Mouse (Mus musculus) olfactory bulb, adult 2 months (tissue): ENCODE measurements around the gene Tspan14.

Experiments used
- CTCF ChIP-seq: fragments of 200-500 bp; IDR thresholded peaks from 2 replicates; pipeline ENCODE4 v1.5.1; 2012; ENCODE audit warnings: low read depth, mild to moderate bottlenecking, low read length, moderate library complexity; ENCODE audit not compliant: insufficient read depth
- POLR2A ChIP-seq: fragments of 200-500 bp; IDR thresholded peaks from 2 replicates; pipeline ENCODE4 v1.6.1; 2012; ENCODE audit warnings: mild to moderate bottlenecking, low read depth, low read length, moderate library complexity; ENCODE audit not compliant: insufficient read depth

DNA sequence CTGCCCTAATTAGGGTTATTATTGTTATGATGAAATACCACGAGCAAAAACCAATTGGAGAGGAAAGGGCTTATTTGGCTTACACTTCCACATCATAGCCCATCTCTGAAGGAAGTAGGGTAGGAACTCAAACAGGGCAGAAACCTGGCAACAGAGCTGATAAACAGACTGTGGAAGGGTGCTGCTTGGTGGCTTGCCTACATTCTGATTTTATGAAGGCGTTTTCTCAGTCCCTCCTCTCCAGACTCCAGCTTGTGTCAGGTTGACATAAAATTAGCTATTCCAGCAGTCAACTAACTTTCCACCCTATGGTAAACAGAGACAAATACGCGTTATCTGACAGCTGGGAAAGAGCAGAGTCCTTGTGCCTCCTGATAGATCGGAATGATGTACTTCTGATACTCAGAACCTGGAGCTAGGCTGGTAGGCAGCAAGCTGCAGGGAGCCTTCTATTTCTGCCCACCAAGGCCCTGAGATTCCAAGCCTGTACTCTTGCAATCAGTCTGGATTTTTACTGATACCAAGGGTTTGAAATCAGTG lies 48.2 kb upstream of the Tspan14 start:
- TF ChIP-seq CTCF (no peak), POLR2A (no peak)
